Mouse (Mus musculus) erythroid progenitor cell, adult 5-6 weeks (primary cell): Measurements from ENCODE around the gene Abhd16b. TPM values are rescaled to one million over a fixed set of nuclear protein-coding genes. Genes with fewer than 3 reads are reported as not detected.
A peak's percentile ranks its signal among the peaks of the same experiment; 100 is the strongest.
"Not testable (repeated sequence)": the region's sequence is repeated elsewhere in the genome, so short reads cannot be mapped to it uniquely, and the experiment has no call there.

Source experiments
- ATAC-seq: replicated peaks from 2 replicates; pipeline ENCODE4 v1.8.0; 2016; ENCODE audit warnings: moderate number of reproducible peaks, mild to moderate bottlenecking, moderate TSS enrichment, inconsistent platforms; ENCODE audit not compliant: poor library complexity, low FRiP score, severe bottlenecking
- total RNA-seq, 2 experiments: library from RNA; stranded (forward) in 1 of 2; stranded (reverse) in 1 of 2; fragments of 150-400 nt in 1 of 2; fragments of 186-747, 209-891 nt in 1 of 2; gene quantifications; 2 replicates each; pipeline versions ENCODE4 v1.2.3 to v1.2.4; 2015 to 2017; ENCODE audit warnings: low replicate concordance in 2 of 2

Gene Abhd16b
- total RNA-seq, 2 experiments from 2014 or later, result not detected

DNA sequence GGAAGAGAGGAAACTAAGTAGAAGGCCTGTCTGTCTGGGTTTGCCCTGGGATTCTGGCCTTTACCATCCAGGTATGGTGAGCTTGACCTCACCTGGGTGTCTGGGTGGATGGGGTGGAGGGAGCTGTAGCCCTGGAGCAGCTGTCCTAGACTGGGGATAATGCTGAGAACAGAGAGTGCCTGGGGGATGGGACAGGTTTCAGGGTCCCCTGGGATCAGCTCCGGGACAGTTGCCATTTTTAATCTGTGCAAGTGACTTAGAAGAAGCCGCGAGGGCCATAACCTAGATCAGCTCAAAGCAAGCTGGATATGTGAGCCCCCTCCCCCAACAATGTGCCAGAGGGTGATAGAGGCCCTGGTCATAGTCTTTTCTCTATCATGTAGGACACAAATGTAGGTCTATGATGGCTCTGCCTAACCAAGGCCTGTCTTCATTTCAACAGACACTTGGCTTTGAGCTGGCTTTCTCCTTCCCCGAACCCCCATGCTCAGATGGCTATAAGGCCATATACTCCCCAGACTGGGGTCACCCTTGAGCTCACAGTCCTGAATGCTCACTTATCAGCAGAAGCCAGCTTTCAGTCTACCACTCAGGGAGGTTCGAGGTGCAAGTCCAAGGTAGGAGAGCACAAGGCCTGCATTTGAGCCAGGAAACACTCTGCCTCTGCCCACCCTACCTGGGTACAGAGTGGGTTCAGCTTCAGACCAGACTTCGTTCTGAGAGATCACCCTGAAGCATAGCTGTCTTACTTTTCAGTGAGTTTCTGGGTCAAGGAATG is 8.4 kb upstream of the Abhd16b start:
- ATAC-seq, result no peak

DNA sequence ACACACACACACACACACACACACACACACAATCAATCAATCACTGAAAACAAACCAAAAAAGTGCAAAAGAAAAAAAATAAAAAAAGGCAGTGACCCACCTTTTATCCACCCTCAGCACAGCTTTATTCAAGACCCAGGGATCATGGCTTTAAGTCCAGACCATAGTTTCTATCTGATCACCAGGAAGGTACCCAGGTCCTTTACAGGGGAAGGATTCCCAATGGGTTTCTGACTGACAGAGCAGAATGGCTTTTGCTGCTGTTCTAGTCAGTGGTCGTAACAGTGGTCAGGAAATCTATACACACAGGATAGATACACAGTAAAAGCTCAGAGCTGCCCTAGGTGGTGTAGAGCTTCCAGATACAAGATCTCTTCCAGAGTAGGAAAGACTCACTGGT is 7.3 kb upstream of the Abhd16b start:
- no peak for ATAC-seq

DNA sequence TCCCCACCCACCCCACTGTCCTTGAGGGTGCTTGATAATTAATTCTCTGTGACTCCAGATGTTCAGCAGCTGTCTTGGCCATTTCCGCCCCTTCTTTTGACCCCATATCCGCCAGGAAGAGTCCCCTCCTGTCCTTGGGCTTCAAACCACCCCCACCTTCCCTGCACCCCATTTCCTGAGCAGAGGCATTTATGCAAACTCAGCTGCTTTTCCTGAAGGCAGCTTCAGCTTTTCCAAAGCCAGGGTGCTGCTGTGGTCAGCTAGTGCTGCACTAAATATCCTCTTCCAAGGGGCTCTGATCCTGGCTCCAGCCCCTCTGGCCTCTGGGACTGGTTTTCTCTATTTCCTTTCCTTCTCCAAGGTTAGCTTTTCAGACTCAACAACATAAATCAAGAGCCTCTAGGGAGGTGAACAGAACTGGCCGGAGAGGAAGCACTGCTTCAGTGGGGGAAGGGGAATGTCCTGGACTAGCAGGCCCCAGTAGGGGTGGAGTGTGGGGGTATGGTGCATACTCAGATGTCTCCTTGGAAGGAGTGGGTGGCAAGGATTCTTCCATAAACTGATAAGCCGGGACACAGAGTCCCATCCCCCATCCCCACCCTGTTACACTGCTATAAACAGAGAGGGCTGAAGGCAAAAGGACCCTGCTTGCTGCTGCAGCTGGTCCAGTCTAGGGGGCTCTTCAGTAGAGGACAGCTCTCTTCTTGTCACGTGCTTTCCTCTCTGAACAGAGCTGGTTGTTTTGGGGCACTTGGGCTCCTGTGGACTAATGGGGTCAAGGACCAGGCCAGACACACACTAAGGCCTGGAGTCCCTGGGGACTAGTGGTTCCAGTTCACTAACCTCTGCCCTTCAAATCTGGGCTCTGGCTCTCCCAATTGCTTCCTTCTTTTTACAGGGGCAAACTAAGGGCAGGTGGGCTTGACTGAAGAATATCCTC is 5.4 kb upstream of the Abhd16b start:
- no peak for ATAC-seq

DNA sequence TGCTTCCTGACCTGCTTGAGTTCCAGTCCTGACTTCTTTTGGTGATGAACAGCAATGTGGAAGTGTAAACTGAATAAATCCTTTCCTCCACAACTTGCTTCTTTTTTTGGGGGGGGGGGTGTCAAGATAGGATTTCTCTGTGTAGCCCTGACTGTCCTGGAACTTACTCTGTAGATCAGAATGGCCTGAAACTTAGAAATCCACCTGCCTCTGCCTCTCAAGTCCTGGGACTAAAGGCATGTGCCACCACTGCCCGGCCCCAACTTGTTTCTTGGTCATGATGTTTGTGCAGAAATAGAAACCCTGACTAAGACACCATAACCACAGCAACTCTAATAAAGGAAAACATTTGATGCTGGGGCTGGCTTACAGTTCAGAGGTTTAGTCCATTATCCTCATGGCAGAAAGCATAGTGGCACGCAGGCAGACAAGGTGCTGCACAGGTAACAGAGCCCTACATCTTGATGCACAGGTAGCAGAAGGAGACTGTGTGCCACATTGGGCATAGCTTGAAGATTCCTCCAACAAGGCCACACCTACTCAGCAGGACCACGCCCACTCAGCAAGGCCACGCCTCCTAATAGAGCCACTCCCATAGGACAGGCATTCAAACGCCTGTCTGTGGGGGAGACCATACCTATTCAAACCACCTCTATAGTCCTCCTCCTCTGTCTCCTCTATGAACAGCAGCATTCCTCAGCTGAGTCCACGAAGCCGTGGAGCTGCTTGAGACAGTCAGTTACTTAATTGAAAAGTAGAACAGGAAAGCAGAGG is 1.4 kb upstream of the Abhd16b start:
- peak; percentile 72 for ATAC-seq

DNA sequence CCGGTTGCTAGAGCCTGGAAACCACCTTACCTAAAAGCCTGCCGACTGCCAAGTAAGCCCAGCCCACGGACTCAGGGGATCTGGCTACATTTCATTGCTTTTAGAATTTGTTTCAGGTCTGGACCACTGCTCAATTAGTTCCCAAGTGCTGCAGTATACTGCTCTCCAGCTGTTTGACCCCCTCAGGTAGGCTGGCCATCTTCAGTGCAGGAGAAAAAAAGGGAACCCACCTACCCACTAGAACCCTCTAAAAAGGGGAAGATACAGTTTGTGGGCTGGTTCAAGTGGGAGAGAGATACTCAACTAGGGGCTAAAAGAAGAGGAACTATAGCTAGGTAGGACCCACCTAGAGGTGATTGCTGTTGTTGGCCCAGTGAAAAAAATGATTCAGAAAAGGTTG is 800 bp upstream of the Abhd16b start:
- no peak for ATAC-seq

DNA sequence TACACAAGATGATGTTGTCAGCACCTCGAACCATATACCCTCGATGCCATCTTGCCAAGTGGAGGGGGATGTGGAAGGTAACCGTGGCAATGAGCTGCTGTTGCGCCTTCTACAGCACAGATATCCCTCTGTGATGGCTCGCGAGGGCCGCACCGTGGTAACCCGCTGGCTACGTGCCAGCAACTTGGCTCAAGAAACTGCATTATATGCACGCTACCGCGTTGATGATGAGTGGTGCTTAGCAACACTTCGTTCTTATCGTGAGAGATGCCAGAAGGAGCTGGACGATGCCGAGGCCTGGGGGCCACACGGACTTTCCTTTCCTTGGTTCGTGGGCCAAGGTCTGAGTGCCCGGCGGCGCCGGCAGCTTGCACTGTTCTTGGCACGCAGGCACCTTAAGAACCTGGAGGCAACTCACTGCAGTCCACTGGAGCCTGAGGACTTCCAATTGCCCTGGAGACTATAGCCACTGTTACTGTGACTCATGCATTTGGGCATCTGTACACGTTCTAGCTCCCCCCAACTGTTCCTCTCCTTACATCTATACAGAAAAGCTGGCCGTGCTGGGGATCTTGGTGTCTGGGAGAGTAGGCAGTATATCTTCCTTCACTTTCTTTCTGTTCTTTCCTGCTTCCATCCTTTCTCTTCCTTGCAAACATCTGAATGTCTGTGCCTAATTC is 1.4 kb downstream of the Abhd16b start:
- ATAC-seq, result no peak

DNA sequence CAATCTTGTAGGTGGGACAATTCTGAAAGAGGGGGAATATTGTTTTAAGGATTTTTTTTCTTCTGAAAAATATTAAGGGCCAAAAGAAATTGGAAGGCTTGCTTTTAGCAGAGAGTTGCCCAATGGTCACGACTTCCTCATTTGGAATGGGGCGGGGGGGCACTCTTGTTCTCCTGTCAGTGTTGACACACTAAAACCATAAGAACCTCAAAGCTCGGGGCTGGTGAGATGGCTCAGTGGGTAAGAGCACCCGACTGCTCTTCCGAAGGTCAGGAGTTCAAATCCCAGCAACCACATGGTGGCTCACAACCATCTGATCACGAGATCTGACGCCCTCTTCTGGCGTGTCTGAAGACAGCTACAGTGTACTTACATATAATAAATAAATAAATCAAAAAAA is 2.8 kb downstream of the Abhd16b start:
- not testable (repeated sequence) for ATAC-seq

DNA sequence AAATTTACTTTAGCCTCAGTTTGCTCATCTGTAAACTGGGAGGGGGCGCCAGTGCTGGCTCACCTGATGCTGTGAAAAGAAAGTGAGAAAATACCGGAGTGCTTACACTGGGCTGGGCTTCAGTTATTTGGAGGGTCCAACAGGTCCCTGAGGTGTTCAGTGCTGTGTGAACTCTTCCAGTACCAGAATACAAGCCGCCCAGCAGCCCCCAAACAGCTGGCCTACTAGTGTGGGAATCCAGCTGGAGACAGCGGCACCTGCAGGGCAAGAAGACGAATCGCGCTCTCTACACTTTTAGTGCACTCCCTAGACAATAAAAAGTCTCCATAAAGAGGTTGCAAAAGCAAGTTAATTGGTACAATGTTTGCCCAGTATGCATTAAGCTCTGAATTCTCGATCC is 3.3 kb downstream of the Abhd16b start:
- ATAC-seq, result peak; percentile 51

DNA sequence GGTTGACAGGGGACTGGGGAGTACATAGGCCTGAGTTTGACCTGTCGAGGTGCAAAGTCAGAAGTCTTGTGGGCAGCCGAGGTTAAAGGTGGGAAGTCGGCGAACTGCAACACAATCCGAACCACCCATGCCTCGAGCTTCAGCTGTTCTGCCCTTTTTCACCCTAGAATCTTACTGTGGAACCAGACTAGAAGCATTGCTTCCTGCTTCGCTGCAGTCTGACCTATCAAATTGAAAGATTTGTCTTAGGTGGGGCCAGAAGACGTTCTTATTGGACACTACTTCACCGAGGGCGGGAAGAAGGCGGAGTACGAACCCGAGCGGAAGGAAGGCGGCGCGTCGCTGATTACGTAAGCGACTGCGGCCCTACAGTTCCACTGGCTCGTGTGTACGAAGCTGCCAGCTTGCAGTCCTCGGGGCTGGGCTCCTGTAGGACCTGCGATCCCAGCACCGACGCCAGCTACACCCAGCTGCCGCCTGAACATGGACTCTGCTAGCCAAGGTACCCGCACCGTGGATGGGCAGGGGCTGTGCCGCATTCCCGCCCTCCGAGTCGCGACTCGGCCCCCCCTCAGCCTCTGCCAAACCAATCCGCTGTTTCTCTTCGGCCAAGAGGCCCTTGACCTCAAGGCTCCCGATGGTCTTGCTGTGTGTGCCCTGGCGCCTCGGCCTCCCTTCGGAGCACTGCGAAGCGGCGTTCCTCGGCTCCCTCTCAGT is 4.0 kb downstream of the Abhd16b start, which contains the start of gene Tpd52l2:
TSS of gene Tpd52l2 (plus strand) at position 312 of the 717 bp plus-strand sequence.
- peak; percentile 89 for ATAC-seq

DNA sequence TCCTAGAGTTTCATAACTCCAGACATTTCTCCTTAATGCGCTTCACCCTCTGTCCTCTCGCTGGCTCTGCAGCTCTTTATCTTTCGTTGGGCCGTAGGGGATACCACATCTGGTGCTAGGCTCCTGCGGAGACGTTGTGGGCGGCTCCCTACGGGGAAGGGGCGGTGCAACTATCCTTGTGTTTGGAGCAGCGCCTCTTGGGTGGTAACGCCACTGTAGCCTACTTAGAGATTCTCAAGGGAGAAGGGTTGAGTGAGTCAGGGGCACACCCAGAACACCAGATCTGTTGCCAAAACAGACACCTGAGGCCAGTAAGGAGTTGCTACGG is 4.5 kb downstream of the Abhd16b start:
- ATAC-seq, result peak; percentile 87

DNA sequence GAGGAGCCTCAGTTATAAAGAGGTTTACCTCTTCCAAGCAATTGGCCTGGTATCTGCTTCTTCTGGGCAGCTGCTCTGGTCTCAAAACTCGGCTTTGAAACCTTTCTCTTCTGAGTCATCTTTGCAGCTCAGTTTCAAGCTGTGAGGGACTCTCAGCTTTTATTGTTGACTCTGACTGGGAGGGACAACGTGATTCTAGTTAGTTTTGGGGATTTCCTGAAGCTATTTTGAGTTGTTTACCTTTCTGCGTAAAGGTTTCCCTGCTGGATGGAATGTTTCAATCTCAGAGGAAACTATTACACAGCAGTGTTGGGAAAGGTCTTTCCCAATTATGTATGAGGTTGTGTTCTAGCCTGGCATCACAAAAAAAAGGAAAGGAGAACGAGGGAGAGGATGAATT is 5.6 kb downstream of the Abhd16b start:
- no peak for ATAC-seq

DNA sequence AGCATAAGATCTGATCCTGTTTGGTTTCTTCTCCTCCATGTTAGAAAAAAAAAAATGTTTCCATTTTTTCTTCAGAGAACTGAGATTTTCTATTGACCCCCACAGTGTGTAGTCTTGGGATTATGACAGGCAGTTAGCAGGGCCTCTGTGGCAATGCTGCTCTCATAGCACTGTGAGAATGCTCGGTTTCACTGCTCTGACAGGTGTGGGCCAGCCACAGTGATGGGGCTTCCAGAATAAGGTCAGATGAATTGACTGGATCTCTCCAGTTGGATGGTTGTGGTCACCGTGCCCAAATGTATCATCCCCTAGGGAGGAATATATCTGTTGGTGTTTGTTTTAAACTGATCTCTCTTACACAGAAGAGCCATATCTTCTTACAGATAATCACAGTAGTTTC is 16.2 kb downstream of the Abhd16b start:
- ATAC-seq, result no peak

DNA sequence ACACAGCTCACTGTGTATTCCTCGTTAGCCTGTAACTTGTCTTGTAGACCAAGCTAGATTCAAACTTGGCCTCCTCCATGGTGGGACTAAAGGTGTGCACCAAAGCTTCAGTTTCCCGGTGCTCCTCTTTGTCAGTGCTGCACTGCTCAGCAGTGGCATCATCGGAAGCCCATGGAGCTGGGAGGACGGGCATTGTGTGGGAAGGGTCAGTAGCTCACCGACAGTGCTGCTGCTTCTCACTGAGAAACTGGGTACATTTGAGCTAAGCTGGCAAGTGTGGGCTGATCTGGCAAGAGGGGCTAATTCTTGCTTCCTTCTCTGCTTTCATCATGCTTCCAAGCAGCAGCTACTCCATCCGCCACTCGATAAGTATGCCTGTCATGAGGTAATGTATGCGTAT is 18.2 kb downstream of the Abhd16b start:
- ATAC-seq, result no peak

DNA sequence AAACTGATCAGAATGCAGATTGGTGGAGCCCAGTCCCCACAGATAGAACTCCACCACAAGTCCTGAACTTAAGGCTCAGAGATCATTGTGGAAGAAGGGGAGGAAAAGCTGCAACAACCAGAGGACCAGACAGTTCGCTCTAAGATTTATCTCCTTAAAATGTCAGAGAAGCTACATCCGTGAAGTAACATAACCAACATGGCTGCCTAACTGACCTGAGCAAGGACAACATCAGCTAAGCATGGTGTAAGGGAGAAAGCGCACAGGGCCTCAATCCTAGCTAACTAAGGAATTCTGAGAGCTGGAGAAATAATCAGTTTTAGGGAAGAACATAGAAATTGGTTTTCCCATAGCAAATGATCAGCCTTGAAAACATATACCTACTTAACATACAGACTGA is 26.2 kb downstream of the Abhd16b start:
- no peak for ATAC-seq

DNA sequence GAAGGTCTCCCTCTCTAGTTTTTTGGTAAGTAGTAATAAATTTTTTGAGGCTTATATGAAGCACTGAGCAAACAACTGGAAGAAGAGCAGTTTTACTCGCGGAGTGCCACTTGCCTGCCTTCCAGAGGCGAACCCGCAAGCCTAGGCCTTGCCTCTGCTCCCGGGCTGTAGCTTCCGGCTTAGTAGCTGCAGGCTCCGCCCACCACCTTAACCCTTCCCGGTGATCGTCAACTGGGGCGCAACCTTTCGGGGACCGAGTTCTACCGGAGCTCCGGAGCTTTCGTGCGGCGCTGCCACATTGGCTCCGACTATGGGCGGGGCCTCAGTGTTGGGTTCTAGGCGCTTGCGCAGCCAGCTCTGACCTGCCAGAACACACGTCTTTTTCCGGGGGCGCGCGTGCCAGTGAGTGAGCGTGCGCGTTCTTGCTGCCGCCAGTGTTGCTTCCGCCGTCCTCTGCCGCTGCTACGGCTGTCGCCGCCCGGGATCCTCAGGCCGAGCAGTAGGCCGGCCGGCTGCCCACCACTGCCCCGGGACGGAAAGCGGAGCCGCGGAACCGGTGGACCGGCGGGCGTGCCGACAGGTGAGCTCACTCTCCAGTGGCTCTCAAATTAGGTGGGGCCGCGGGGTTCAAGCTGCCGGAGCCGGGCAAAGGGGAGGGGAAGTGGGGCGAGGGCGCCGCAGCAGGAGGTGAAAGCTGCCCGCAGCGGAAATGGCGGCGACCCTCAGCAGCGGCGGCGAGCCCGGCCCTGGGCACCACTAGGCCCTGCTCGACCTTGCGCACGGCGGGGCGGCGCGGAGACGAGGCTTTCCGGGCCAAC is 27.3 kb downstream of the Abhd16b start, which contains the start of gene Dnajc5:
TSS of gene Dnajc5 (plus strand) at position 368 of the 818 bp plus-strand sequence.
- ATAC-seq, result peak; percentile 94

DNA sequence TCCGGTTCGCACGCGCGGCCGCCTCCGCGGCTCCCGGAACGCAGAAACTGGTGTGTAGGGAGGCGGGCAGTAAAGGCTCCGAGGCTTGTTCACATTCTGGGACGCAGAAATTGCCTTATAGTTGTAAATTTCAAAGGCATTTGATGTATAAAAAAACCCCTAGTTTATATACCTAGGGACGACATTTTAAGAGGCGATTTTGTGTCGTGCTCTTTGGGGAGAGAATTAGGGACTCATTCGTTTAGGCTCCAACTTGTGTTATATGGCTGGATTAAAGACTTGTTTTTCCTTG is 27.9 kb downstream of the Abhd16b start:
- no peak for ATAC-seq

DNA sequence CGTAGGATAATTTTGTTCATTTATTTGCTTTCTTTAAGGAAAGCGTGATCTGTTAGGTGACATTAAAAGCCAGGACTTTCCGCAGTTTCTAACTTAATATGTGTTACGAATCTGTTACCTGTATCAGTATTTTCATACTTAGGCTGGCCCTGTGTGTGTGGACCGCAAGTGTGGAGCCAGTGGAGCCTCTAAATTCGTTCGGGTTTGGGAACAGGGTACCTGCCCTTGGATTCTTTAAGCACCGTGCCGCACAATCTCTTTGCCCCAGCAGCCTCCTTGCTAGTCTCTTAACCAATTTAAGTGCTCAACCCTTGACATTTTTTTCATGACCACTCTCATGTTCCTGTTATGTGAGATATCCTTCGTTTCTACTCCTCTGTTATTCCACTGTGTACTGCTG is 28.5 kb downstream of the Abhd16b start:
- ATAC-seq, result no peak

DNA sequence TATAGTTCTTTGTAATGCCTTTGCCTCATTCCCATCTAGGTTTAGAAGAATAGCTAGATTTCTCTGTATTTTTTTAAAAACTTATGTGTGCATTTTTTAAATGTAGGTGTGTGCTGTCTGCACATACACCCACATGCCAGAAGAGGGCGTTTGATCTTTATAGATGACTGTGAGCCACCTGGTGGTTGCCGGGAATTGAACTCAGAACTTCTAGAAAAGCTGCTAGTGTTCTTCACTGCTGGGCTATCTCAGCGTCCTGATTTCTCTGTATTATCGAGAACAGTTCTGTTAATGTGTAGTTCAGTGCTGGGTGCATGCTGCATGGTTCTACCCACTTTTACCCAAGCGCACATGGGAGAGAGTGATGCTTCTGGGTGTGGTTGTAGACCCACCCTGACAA is 29.8 kb downstream of the Abhd16b start:
- peak; percentile 32; the same call in 1 of the 2 replicates for ATAC-seq
